Mouse (Mus musculus): ENCODE data around the gene Sgip1. TPM values are rescaled to one million over a fixed set of nuclear protein-coding genes. Genes with fewer than 3 reads are reported as not detected.

Sgip1 gene
- 100 to 1,000 TPM; 264 to 268 TPM for total RNA-seq (2021)
- long read RNA-seq, experiment 1, partial matches to known transcripts, result 57 of 93 reads
- long read RNA-seq, experiment 1, other reads (novel, unspliced or antisense), result 36 of 93 reads
- long read RNA-seq, experiment 2, partial matches to known transcripts, result 28 of 62 reads
- long read RNA-seq, experiment 2, other reads (novel, unspliced or antisense), result 34 of 62 reads

- no peak for DNase-seq (ENCODE audit: low spot score in 2 of 2)
Measured at GRCm38 (mm10) chr4:102741287-102741686, at the start of gene Sgip1. Gene Sgip1 (plus strand): TSS chr4:102741297.

GRCm38 (mm10) chr4:102691402-102691801, 49.7 kb upstream of the Sgip1 start:
- no peak for DNase-seq (ENCODE audit: low spot score in 2 of 2)

GRCm38 (mm10) chr4:102697966-102698365, 43.1 kb upstream of the Sgip1 start:
- no peak for DNase-seq (ENCODE audit: low spot score in 2 of 2)

GRCm38 (mm10) chr4:102711731-102712130, 29.4 kb upstream of the Sgip1 start:
- DNase-seq (ENCODE audit: low spot score in 2 of 2), result no peak

GRCm38 (mm10) chr4:102715532-102715931, 25.6 kb upstream of the Sgip1 start:
- no peak for DNase-seq (ENCODE audit: low spot score in 2 of 2)

GRCm38 (mm10) chr4:102717123-102717828, 23.8 kb upstream of the Sgip1 start:
- no peak for DNase-seq (ENCODE audit: low spot score in 2 of 2)

- DNase-seq (ENCODE audit: low spot score in 2 of 2), result peak in 1 of 2 experiments; percentile 36
Measured at GRCm38 (mm10) chr4:102719535-102719934, 21.6 kb upstream of the Sgip1 start.

- DNase-seq (ENCODE audit: low spot score in 2 of 2), result no peak
Measured at GRCm38 (mm10) chr4:102719951-102720350, 21.1 kb upstream of the Sgip1 start.

GRCm38 (mm10) chr4:102724442-102724841, 16.7 kb upstream of the Sgip1 start:
- no peak for DNase-seq (ENCODE audit: low spot score in 2 of 2)

GRCm38 (mm10) chr4:102730976-102731375, 10.1 kb upstream of the Sgip1 start:
- no peak for DNase-seq (ENCODE audit: low spot score in 2 of 2)

- no peak for DNase-seq (ENCODE audit: low spot score in 2 of 2)
Measured at GRCm38 (mm10) chr4:102734022-102734657, 7.0 kb upstream of the Sgip1 start.

GRCm38 (mm10) chr4:102753334-102754090, 12.4 kb downstream of the Sgip1 start:
- DNase-seq (ENCODE audit: low spot score in 2 of 2), result no peak

- peak; percentile 43 to 69 for DNase-seq (ENCODE audit: low spot score in 2 of 2)
Measured at GRCm38 (mm10) chr4:102759095-102759890, 18.2 kb downstream of the Sgip1 start.

- peak; percentile 86 to 93 for DNase-seq (ENCODE audit: low spot score in 2 of 2)
Measured at GRCm38 (mm10) chr4:102760042-102760821, 19.1 kb downstream of the Sgip1 start.

- DNase-seq (ENCODE audit: low spot score in 2 of 2), result no peak
Measured at GRCm38 (mm10) chr4:102762075-102762474, 21.0 kb downstream of the Sgip1 start.

- DNase-seq (ENCODE audit: low spot score in 2 of 2), result peak in 1 of 2 experiments; percentile 37
Measured at GRCm38 (mm10) chr4:102769070-102769469, 28.0 kb downstream of the Sgip1 start.

- DNase-seq (ENCODE audit: low spot score in 2 of 2), result no peak
Measured at GRCm38 (mm10) chr4:102769936-102770335, 28.8 kb downstream of the Sgip1 start.

- DNase-seq (ENCODE audit: low spot score in 2 of 2), result no peak
Measured at GRCm38 (mm10) chr4:102771598-102772357, 30.7 kb downstream of the Sgip1 start.

GRCm38 (mm10) chr4:102773225-102773624, 32.1 kb downstream of the Sgip1 start:
- DNase-seq (ENCODE audit: low spot score in 2 of 2), result no peak

Data from left cerebral cortex, adult 18-20 months (tissue).